Mouse (Mus musculus): ENCODE measurements around the gene Pnrc1. TPM values are rescaled to one million over a fixed set of nuclear protein-coding genes. Genes with fewer than 3 reads are reported as not detected.
"Not testable (repeated sequence)": the region's sequence is repeated elsewhere in the genome, so short reads cannot be mapped to it uniquely, and the experiment has no call there.

Gene Pnrc1
- 86.7 and 95.0 TPM in 2 replicates for polyA plus RNA-seq (2014; fragmentation: Nextera tagmentation; extraction: Ambion mirVana)

- DNase-seq (ENCODE audit: low spot score, missing footprints) (no peak), ATAC-seq (ENCODE audit: low FRiP score) (no peak)
- WGBS, result 81% methylated on average over 3 of the region's 3 CpGs
- Histone ChIP-seq H3K27ac (ENCODE audit: low read depth, low read length) (no peak within 1 kb of the TSS), H3K4me1 (ENCODE audit: control insufficient read depth, insufficient read depth, low read length) (no peaks in the 10 kb centered on the region), H3K36me3 (ENCODE audit: control insufficient read depth, insufficient read depth, low read length) (no peaks in the 10 kb centered on the region; the same call in 1 of the 2 replicates), H3K9ac (ENCODE audit: low read length) (no peak within 1 kb of the TSS), H3K27me3 (ENCODE audit: control insufficient read depth, insufficient read depth, low read length) (no peaks in the 10 kb centered on the region), H3K4me2 (no peak within 1 kb of the TSS), H3K4me3 (ENCODE audit: low read depth, low read length) (no peak within 1 kb of the TSS), H3K9me3 (ENCODE audit: control insufficient read depth, low read length) (no peaks in the 10 kb centered on the region)
These were observed at the start of gene Pnrc1 for GRCm38 (mm10) chr4:33290002-33290401. Gene Pnrc1, minus strand, starts transcription at chr4:33290163.

- H3K9me3 ChIP-seq (ENCODE audit: control insufficient read depth, low read length), result no peaks in the 10 kb centered on the region
- no peak overlapping the region for H3K9ac ChIP-seq (ENCODE audit: low read length)
- no peak overlapping the region for H3K4me3 ChIP-seq (ENCODE audit: low read depth, low read length)
- no peak overlapping the region for H3K4me2 ChIP-seq
- WGBS, result 96% methylated on average over 1 of the region's 1 CpGs
- DNase-seq (ENCODE audit: low spot score, missing footprints), result no peak
- ATAC-seq (ENCODE audit: low FRiP score), result no peak
- no peak overlapping the region for H3K27ac ChIP-seq (ENCODE audit: low read depth, low read length)
- H3K4me1 ChIP-seq (ENCODE audit: control insufficient read depth, insufficient read depth, low read length), result no peaks in the 10 kb centered on the region
- peaks cover 4% of the 10 kb centered on the region; the same call in 1 of the 2 replicates for H3K36me3 ChIP-seq (ENCODE audit: control insufficient read depth, insufficient read depth, low read length)
- no peaks in the 10 kb centered on the region for H3K27me3 ChIP-seq (ENCODE audit: control insufficient read depth, insufficient read depth, low read length)
These were observed 48.0 kb upstream of the Pnrc1 start for GRCm38 (mm10) chr4:33337999-33338398.

- H3K4me2 ChIP-seq, result no peak overlapping the region
- no peaks in the 10 kb centered on the region for H3K9me3 ChIP-seq (ENCODE audit: control insufficient read depth, low read length)
- H3K9ac ChIP-seq (ENCODE audit: low read length), result no peak overlapping the region
- no peak overlapping the region for H3K4me3 ChIP-seq (ENCODE audit: low read depth, low read length)
- H3K27ac ChIP-seq (ENCODE audit: low read depth, low read length), result no peak overlapping the region
- no peak for ATAC-seq (ENCODE audit: low FRiP score)
- no peaks in the 10 kb centered on the region for H3K36me3 ChIP-seq (ENCODE audit: control insufficient read depth, insufficient read depth, low read length)
- no peak for DNase-seq (ENCODE audit: low spot score, missing footprints)
- H3K4me1 ChIP-seq (ENCODE audit: control insufficient read depth, insufficient read depth, low read length), result no peaks in the 10 kb centered on the region
- WGBS, result 95% methylated on average over 1 of the region's 1 CpGs
- H3K27me3 ChIP-seq (ENCODE audit: control insufficient read depth, insufficient read depth, low read length), result no peaks in the 10 kb centered on the region
These were observed 43.0 kb upstream of the Pnrc1 start for GRCm38 (mm10) chr4:33332956-33333455.

DNA sequence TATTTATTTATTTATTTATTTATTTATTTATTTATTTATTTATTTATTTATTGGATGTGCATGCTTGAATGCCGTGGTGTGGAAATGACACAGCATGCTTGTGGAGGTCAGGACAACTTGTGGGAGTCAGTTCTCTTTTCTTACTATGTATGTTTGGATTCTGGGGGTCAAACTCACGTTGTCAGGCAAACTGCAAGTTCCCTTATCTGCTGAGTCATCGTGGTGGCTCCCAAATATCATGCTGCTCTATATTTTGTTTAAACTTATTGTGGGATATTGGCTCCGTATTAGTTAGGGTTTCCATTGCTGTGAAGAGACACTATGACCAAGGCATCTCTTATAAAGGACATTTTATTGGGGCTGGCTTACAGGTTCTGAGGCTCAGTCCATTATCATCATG lies 41.2 kb upstream of the Pnrc1 start:
- WGBS, result 93% methylated on average over 4 of the region's 4 CpGs
- no peaks in the 10 kb centered on the region for H3K36me3 ChIP-seq (ENCODE audit: control insufficient read depth, insufficient read depth, low read length)
- ATAC-seq (ENCODE audit: low FRiP score), result no peak

DNA sequence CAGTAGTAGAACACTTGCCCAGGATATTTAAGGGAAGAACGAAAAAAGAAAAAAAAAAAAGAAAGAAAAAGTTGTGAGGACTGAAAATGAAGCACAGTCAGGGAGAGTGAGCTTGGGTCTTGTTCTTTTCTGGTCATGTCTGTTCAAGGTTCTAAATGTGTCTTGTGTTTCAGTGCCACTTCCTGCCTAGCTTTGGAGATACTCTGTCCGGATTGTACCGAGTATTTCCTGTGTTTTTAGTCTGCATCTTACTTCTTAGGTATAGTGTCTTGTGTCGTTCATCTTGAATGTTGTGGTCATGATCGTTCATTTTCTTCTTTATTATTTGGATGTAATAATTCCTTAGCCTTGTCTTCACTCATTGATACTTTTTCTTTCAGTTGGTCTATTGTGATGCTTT lies 25.9 kb upstream of the Pnrc1 start:
- no peak for ATAC-seq (ENCODE audit: low FRiP score)
- 85% methylated on average over 5 of the region's 5 CpGs for WGBS

More for the DNA sequence above, 41.2 kb upstream of the Pnrc1 start:
- no peak overlapping the region for H3K9ac ChIP-seq (ENCODE audit: low read length)
- H3K9me3 ChIP-seq (ENCODE audit: control insufficient read depth, low read length), result no peaks in the 10 kb centered on the region
- no peaks in the 10 kb centered on the region for H3K27me3 ChIP-seq (ENCODE audit: control insufficient read depth, insufficient read depth, low read length)
- no peak overlapping the region for H3K4me3 ChIP-seq (ENCODE audit: low read depth, low read length)
- DNase-seq (ENCODE audit: low spot score, missing footprints), result no peak
- H3K4me1 ChIP-seq (ENCODE audit: control insufficient read depth, insufficient read depth, low read length), result no peaks in the 10 kb centered on the region
- H3K27ac ChIP-seq (ENCODE audit: low read depth, low read length), result no peak overlapping the region
- H3K4me2 ChIP-seq, result no peak overlapping the region

DNA sequence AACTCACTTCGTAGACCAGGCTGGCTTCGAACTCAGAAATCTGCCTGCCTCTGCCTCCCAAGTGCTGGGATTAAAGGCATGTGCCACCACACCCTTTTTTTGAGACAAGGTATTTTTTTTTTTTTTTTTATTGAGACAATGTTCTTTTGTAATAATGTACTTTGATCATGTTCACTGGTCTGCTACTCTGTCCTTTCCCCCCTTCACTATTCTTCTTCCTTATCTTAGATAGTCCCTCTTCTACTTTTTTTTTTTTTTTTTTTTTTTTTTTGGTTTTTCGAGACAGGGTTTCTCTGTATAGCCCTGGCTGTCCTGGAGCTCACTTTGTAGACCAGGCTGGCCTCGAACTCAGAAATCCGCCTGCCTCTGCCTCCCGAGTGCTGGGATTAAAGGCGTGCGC lies 24.2 kb upstream of the Pnrc1 start:
- DNase-seq (ENCODE audit: low spot score, missing footprints); H3K4me1 ChIP-seq (ENCODE audit: control insufficient read depth, insufficient read depth, low read length); H3K4me3 ChIP-seq (ENCODE audit: low read depth, low read length); H3K9ac ChIP-seq (ENCODE audit: low read length); H3K36me3 ChIP-seq (ENCODE audit: control insufficient read depth, insufficient read depth, low read length); H3K27me3 ChIP-seq (ENCODE audit: control insufficient read depth, insufficient read depth, low read length); H3K27ac ChIP-seq (ENCODE audit: low read depth, low read length); H3K9me3 ChIP-seq (ENCODE audit: control insufficient read depth, low read length); ATAC-seq (ENCODE audit: low FRiP score); H3K4me2 ChIP-seq: not testable (repeated sequence)
- WGBS, result 95% methylated on average over 6 of the region's 8 CpGs

More for the DNA sequence above, 25.9 kb upstream of the Pnrc1 start:
- Histone ChIP-seq H3K4me3 (ENCODE audit: low read depth, low read length) (no peak overlapping the region), H3K9ac (ENCODE audit: low read length) (no peak overlapping the region), H3K27me3 (ENCODE audit: control insufficient read depth, insufficient read depth, low read length) (no peaks in the 10 kb centered on the region), H3K4me1 (ENCODE audit: control insufficient read depth, insufficient read depth, low read length) (peaks cover 9% of the 10 kb centered on the region), H3K4me2 (no peak overlapping the region), H3K27ac (ENCODE audit: low read depth, low read length) (no peak overlapping the region), H3K9me3 (ENCODE audit: control insufficient read depth, low read length) (no peaks in the 10 kb centered on the region), H3K36me3 (ENCODE audit: control insufficient read depth, insufficient read depth, low read length) (no peaks in the 10 kb centered on the region)
- no peak for DNase-seq (ENCODE audit: low spot score, missing footprints)

DNA sequence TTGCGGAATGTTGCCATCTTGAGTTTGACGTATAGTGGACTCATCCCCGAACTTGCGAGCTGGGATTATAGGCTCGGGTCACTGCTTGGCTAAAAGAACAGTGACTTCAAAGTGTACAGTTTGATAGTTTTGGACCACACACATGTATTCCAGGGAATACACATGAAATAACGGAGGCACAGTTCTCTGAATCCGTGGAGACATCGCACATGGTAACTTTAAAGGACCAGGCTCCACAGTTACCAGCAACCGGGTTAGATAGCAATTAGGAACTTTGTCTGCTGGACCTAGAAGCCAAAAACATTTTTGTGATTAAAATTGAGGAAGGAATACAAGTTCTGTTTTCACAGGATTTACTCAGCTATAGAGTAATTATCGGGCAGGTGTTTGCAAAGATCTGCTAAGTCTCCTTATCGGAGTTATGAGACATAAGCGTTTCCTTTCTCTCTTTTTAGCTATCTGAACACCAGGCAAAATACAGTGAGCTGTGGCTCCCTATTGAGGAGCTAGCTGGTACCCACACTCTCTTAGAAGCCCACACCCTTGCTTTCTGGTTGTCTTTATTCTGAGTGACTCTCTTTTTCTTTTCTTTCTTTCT lies 21.0 kb upstream of the Pnrc1 start:
- H3K4me3 ChIP-seq (ENCODE audit: low read depth, low read length), result peak overlapping the region; percentile 72
- no peaks in the 10 kb centered on the region for H3K27me3 ChIP-seq (ENCODE audit: control insufficient read depth, insufficient read depth, low read length)
- H3K36me3 ChIP-seq (ENCODE audit: control insufficient read depth, insufficient read depth, low read length), result no peaks in the 10 kb centered on the region
- peak overlapping the region; percentile 50 for H3K4me2 ChIP-seq
- no peaks in the 10 kb centered on the region for H3K9me3 ChIP-seq (ENCODE audit: control insufficient read depth, low read length)
- DNase-seq (ENCODE audit: low spot score, missing footprints), result no peak
- 24% methylated on average over 12 of the region's 12 CpGs for WGBS
- H3K9ac ChIP-seq (ENCODE audit: low read length), result peak overlapping the region; percentile 64
- peaks cover 9% of the 10 kb centered on the region for H3K4me1 ChIP-seq (ENCODE audit: control insufficient read depth, insufficient read depth, low read length)
- no peak for ATAC-seq (ENCODE audit: low FRiP score)
- no peak overlapping the region for H3K27ac ChIP-seq (ENCODE audit: low read depth, low read length)

DNA sequence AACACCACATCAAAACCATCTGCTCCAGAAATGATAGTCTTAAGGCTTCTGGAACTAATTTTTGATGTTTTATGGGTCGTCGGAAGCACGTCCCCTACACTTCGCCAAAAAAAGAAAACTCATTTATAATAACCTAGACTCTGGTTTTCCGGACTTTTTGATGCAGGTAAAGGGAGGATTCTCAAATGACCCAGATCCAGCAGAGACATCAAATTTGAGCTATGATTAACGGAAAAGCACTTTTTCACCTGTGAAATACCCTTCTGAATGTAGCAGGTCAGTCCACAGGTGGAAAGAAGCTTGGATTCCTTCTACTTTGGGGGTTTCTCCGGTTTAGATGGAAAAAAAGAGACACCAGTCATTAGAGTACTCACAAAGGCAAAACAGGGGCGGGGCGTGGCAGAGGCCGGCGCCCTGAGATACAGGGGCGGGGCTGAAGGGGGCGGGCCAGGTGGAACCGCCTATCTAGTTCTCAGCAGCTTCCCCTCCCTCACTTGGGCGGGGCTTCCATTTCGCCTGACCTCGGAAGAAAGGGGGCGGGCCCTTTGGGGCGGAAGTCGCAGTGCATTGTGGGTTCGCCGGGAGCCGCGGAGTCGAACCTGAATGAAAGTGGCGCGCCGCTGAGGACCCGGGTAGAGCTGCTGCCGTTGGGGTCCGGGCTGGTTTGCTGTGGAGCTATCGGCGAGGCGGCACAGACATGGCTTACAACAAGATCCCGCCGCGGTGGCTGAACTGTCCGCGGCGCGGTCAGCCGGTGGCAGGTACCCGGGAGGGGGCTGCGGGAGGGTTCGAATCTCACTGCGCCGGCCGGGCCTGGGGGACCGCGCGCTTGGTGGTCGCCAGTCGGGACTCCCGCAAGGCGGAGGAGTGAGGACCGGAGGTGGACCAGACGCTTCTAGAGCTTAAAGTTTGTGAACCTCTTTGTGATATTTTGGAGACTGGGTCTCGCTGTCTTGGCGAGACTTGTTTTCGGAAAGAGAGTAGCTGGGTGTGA lies 20.1 kb upstream of the Pnrc1 start, which contains the start of gene Rngtt:
Gene Rngtt (plus strand): TSS at position 548 of the 994 bp plus-strand sequence.
- 4% methylated on average over 59 of the region's 60 CpGs for WGBS
- Histone ChIP-seq H3K27ac (ENCODE audit: low read depth, low read length) (0 out of 2 replicates have a peak within 1 kb of the TSS, but pooled peaks have one; percentile 26), H3K27me3 (ENCODE audit: control insufficient read depth, insufficient read depth, low read length) (no peaks in the 10 kb centered on the region), H3K36me3 (ENCODE audit: control insufficient read depth, insufficient read depth, low read length) (no peaks in the 10 kb centered on the region), H3K4me2 (peak within 1 kb of the TSS; percentile 50), H3K9ac (ENCODE audit: low read length) (peak within 1 kb of the TSS; percentile 64), H3K4me3 (ENCODE audit: low read depth, low read length) (peak within 1 kb of the TSS; percentile 72), H3K4me1 (ENCODE audit: control insufficient read depth, insufficient read depth, low read length) (peaks cover 9% of the 10 kb centered on the region), H3K9me3 (ENCODE audit: control insufficient read depth, low read length) (no peaks in the 10 kb centered on the region)
- ATAC-seq (ENCODE audit: low FRiP score) (peak; percentile 97), DNase-seq (ENCODE audit: low spot score, missing footprints) (peak; percentile 99)

GRCm38 (mm10) chr4:33307146-33307545 lies 17.2 kb upstream of the Pnrc1 start:
- Histone ChIP-seq H3K4me3 (ENCODE audit: low read depth, low read length) (no peak overlapping the region), H3K9ac (ENCODE audit: low read length) (no peak overlapping the region), H3K4me2 (no peak overlapping the region), H3K27ac (ENCODE audit: low read depth, low read length) (no peak overlapping the region), H3K27me3 (ENCODE audit: control insufficient read depth, insufficient read depth, low read length) (no peaks in the 10 kb centered on the region), H3K36me3 (ENCODE audit: control insufficient read depth, insufficient read depth, low read length) (no peaks in the 10 kb centered on the region), H3K4me1 (ENCODE audit: control insufficient read depth, insufficient read depth, low read length) (peaks cover 9% of the 10 kb centered on the region), H3K9me3 (ENCODE audit: control insufficient read depth, low read length) (no peaks in the 10 kb centered on the region)
- 72% methylated on average over 4 of the region's 4 CpGs for WGBS
- DNase-seq (ENCODE audit: low spot score, missing footprints) (no peak), ATAC-seq (ENCODE audit: low FRiP score) (no peak)

Measured in midbrain, embryonic 11.5 days (tissue).